Mouse (Mus musculus): Measurements from ENCODE around the gene Lpo.

- TF ChIP-seq EP300 (IDR thresholded peaks at IDR 0.05) = no peak
- no peak for TF ChIP-seq CTCF (IDR thresholded peaks at IDR 0.05)
Measured at GRCm38 (mm10) chr11:87814831-87815230, 13.3 kb downstream of the Lpo start.
